Mouse (Mus musculus): ENCODE measurements around the gene Psg19.
"Not testable (repeated sequence)": the region's sequence is repeated elsewhere in the genome, so short reads cannot be mapped to it uniquely, and the experiment has no call there.

The Psg19 gene

GRCm38 (mm10) chr7:18798420-18798819 lies at the start of gene Psg19:
Gene Psg19, minus strand, starts transcription at chr7:18798520.
- DNase-seq, result no peak

GRCm38 (mm10) chr7:18844811-18845210 lies 46.5 kb upstream of the Psg19 start:
- DNase-seq, result no peak

GRCm38 (mm10) chr7:18841174-18841567 lies 42.9 kb upstream of the Psg19 start:
- no peak for DNase-seq

GRCm38 (mm10) chr7:18840386-18841173 lies 42.3 kb upstream of the Psg19 start:
- DNase-seq, result peak; percentile 77 to 87

- peak in 1 of 2 experiments; percentile 48 for DNase-seq
Observed at GRCm38 (mm10) chr7:18839865-18840264, 41.5 kb upstream of the Psg19 start, which contains the start of gene Mill2. Gene Mill2, plus strand, starts transcription at chr7:18839966.

- DNase-seq, result peak in 1 of 2 experiments; percentile 25
Observed at GRCm38 (mm10) chr7:18832298-18832697, 34.0 kb upstream of the Psg19 start.

GRCm38 (mm10) chr7:18829545-18829944 lies 31.2 kb upstream of the Psg19 start:
- DNase-seq, result no peak

GRCm38 (mm10) chr7:18828592-18828991 lies 30.3 kb upstream of the Psg19 start:
- peak in 1 of 2 experiments; percentile 14 for DNase-seq

GRCm38 (mm10) chr7:18827792-18828546 lies 29.6 kb upstream of the Psg19 start:
- no peak for DNase-seq

- no peak for DNase-seq
Observed at GRCm38 (mm10) chr7:18821507-18821906, 23.2 kb upstream of the Psg19 start, which contains the start of gene Psg17. Gene Psg17, minus strand, starts transcription at chr7:18821607.

- DNase-seq, result no peak
Observed at GRCm38 (mm10) chr7:18818301-18818700, 20.0 kb upstream of the Psg19 start.

- no peak for DNase-seq
Observed at GRCm38 (mm10) chr7:18803526-18803925, 5.2 kb upstream of the Psg19 start.

- no peak for DNase-seq
Observed at GRCm38 (mm10) chr7:18799129-18799528, 809 bp upstream of the Psg19 start.

- not testable (repeated sequence) for DNase-seq
Observed at GRCm38 (mm10) chr7:18790671-18791070, 7.6 kb downstream of the Psg19 start.

- DNase-seq, result not testable (repeated sequence)
Observed at GRCm38 (mm10) chr7:18781301-18781700, 17.0 kb downstream of the Psg19 start.

GRCm38 (mm10) chr7:18779337-18779781 lies 19.0 kb downstream of the Psg19 start:
- peak in 1 of 2 experiments; percentile 23 for DNase-seq

- DNase-seq, result not testable (repeated sequence)
Observed at GRCm38 (mm10) chr7:18762885-18763284, 35.4 kb downstream of the Psg19 start.

GRCm38 (mm10) chr7:18760152-18760551 lies 38.2 kb downstream of the Psg19 start:
- DNase-seq, result not testable (repeated sequence)

GRCm38 (mm10) chr7:18749896-18750477 lies 48.3 kb downstream of the Psg19 start:
- DNase-seq, result peak; percentile 43 to 68

GRCm38 (mm10) chr7:18748994-18749895 lies 49.1 kb downstream of the Psg19 start:
- no peak for DNase-seq

GRCm38 (mm10) chr7:18747420-18747819 lies 50.9 kb downstream of the Psg19 start:
- DNase-seq, result not testable (repeated sequence)

Measured in lung, postnatal 4 days (tissue).